Mouse (Mus musculus) cerebellum, adult 8-10 months (tissue): ENCODE results near the gene Sptb.
A peak's percentile ranks its signal among the peaks of the same experiment; 100 is the strongest.

Experiments
- DNase-seq: peaks from one replicate; pipeline ENCODE4 v3.0.0; 2022

The Sptb gene

GRCm38 (mm10) chr12:76672008-76672407, 38.3 kb downstream of the Sptb start:
- DNase-seq: no peak

GRCm38 (mm10) chr12:76670533-76671086, 39.7 kb downstream of the Sptb start:
- DNase-seq: peak; percentile 62

GRCm38 (mm10) chr12:76669956-76670530, 40.3 kb downstream of the Sptb start:
- no peak for DNase-seq

- DNase-seq: no peak
Observed at GRCm38 (mm10) chr12:76668654-76669419, 41.5 kb downstream of the Sptb start.

DNA sequence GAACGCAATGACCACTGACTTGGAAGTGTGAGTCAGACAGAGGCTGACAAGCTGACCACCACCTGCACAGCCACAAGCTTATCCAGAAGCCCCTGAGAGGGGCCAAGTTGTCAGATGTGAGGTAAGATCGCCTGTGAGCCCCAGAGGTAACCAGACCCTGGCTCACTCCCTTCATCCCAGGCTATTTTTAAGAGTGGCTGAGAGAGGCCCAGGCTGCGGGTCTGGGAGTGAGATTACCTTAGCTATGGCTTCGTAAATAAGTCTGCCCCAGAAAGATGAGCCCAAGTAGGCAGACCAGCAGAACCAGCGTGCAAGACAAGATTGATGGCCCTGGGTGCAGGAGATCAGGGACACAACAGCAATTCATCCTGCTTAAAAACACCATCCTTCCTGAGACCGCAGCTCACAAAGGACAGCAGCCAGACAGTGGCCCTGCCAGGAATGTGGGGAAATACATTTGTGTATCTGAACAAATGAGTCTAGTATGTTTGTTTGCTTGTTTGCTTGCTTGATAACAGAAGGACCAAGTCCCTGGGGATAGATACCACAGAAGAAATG, 58.5 kb downstream of the Sptb start:
- DNase-seq: no peak

DNA sequence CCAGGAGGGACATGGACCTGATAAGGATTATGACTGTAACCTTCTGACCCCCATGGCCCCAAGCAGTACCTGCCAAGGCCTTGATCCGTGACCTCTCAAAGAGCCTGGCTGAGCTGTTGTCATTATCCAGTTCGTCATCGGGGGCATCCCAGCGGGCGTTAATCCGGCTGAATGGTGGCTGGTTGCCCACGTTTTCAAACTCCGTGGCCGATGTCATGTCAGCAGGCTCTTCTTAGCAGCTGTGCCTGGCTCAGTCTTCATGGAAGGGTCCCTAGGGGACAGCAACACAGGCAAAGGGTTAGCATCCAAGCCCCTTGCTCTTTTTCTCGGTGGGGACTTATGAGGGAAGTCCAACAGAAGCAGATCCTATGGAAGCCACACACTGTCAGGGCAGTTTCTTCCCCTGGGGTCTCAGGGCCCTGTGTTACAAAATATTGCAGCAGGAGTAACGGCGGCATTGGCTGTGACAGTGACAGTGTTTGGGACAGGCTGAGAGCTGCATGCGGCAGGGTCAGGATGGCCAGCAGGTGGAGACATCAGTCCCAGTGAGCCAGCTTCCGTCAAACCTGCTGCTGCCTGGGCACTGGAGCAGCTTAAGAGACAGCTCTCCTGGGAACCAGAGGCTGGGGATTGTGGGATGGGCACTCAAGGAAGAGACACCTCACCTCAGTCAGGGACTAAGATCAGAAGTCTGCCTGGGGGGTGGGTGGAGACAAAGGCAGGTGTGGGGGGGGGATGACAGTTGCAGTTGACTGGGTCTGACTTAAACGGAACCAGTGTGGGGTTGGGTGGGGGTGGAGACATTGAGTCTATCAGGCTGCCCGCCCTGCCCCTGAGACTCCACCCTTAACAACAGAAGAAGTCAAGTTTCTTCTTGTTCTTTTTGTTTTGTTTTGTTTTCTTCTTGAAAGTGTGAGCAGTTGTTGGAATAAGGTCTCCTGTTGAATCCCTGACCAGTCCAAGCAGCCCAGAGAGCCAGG, 60.3 kb downstream of the Sptb start:
- peak; percentile 82 for DNase-seq

- DNase-seq: no peak
Observed at GRCm38 (mm10) chr12:76645222-76646110, 64.9 kb downstream of the Sptb start.

DNA sequence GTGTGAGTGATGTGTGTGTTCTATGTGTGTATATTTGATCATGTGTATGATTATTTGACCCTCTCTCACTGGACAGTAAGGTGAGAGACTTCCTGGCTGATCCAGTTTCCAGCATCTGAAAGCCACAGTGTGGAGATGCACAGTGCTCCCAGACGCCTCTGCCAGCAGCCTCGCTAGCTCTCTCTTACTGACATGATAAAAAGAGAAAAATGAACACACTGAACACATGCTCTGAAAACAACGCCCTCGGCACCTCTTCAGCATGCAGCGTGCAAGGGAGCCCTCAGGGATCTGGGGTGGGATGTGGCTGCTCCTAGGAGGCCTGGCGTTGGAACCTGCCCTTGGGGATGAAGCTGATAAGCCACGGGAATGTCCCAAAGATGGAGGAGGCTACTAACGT, 66.7 kb downstream of the Sptb start:
- no peak for DNase-seq

DNA sequence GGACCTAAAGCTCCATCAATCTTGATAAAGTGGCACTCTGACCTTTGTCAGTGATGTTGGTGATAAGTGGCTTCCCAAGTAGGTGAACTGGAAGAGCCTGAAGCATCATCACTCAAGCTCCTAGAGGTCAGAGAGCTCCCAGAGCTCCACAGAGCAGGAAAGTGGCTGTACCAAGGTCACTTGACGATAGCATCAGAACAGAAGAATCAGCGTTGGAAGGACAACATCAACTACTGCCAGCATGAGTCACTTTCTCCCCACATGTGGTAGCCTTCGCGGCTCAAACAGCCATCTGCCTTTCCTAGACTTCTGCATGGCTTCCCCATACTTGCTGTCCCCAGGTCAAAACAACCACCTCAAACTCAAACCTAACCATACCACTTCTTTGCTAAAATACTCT, 67.7 kb downstream of the Sptb start:
- DNase-seq: no peak

DNA sequence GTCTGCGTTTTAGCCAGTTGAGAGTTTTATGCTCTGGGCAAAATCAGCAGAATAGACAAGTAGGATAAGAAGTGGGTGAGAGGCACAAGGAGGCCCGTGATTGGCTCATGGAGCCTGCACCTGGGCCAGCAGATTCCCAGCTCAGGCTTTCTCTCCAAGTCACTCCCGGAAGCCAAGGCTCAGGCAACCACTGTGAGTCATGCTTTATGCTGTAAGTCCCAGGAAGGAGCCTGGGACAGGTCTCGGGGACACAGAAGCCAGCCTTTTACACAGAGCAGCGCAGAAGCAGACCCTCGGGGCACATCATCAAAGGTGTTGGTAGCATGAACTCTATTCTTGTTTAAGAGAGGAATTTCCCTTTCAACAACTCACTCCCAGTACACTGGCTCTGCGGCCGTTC, 69.7 kb downstream of the Sptb start:
- no peak for DNase-seq

DNA sequence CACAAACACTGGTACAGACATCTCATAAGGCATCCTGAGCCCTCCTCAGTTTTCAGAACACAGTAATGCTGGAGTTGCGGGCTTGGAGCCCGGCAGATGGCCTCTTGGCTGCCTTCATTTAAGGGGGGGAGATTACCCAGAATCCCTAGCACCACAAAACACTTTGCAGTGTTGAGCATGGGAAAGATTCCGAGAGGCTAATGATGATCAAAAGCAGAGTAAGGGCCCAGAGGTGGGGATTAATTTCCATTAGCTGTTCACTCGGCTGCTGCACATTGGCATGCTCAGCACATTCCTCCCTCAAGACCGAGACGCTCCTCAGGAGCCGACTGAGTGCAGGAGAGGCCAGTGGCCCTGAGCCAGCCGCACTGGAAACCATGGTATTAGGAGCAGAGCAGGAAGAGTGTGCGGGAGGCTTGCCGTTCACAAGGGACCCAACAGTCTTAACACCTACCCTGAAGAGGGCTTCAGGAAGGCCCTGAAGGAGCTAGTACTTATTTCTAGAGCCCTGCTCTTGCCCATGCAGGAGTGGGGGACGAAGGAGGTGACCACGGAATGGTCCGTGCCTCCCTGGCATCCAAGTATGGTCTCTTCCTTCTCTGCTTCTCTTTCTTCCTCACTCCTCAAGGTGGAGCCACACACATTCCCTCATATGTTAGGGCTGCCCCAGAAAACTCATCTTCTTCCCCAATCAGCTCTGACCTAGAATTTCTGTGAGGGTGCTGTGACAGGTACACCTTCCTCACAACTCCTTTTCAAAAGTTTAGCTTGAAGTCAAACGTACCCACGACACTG, 75.3 kb downstream of the Sptb start:
- DNase-seq: peak; percentile 64

DNA sequence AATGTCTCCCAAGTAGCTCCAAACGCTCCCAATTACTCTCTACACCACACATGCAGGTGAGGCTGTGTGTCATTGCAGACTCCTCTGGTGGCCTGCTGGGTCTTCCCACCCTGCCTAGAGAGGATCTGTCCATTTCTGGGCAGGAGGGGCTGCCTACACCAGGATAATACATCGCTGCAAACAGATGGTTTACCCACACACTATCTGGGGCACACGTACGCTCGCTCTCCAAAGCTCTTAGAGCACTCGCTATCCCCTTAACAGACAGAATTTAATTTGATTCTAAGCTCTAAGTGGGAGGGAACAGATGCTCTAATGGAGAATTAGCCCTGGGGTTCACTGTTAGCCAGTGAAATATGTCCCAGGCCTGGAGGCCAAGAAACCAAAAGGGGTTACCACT, 87.0 kb downstream of the Sptb start:
- no peak for DNase-seq

DNA sequence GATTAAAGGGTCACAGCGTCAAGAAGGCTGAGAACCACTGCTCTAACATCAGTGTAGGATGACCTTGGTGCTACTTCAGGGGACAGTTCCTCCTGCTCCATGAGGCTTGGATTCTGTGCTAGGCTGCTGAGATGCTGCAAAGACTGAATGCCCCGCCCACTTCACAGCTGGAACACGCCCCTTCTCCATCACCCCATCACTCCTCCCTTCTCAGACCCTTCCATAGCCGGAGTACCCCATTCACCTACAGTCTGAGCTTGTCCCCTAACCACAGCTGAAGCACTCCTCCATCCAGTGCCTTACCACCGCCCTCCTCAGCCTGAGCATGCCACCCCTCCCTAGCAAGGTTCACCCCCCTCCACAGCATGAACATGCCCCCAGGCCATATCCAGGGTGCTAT, 90.5 kb downstream of the Sptb start:
- no peak for DNase-seq

- DNase-seq: no peak
Observed at GRCm38 (mm10) chr12:76618175-76618574, 92.2 kb downstream of the Sptb start.

DNA sequence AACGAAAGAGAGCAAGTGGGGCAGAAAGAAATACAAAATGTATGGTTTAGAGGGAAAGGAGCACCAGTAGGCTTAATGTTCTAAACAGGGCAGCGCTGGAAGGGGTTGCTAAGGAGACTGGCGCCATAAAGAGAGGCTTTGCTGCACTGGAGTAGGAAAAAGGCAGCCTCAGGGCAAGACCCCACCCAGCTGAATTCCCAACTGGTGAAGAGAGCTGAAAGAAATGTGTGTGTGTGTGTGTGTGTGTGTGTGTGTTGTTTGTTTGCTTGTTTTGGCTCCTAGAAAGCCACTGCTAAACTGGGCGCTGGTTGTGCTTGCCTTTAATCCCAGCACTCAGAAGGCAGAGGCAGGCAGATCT, 94.8 kb downstream of the Sptb start:
- DNase-seq: no peak

DNA sequence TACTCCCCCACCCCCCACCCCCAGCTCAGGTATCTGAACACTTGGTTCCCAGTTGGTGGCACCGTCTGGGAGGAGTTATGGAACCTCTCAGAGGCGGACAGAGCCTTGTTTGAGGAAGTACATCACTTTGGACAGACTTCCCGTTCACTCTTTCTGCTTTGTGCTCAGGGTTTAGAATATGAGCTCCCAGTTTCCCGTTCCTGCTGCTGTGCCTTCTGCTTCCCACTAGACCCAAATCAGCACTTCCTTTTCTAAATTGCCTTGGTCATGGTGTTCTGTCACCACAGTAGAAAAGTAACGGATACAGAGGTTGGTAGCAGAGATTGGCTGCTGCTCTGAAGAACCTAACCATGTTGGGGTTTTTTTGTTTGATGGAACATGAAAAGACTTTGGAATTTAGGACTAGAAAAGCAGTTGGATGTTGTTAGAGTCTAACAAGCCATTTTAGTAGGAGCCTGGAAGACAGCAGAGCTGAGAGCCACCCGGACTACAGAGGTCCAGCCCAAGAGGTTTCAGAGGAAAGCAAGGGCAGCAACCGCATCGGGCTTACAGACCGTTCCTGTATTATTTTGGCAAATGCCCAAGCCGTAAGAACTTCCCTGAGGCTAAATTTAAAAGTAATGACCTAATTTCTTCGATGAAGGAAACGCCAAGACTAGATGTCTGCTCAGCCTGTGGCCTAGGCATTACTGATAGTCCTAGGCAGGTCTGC, 95.3 kb downstream of the Sptb start:
- DNase-seq: no peak

- DNase-seq: no peak
Observed at GRCm38 (mm10) chr12:76612621-76613020, 97.7 kb downstream of the Sptb start.

- DNase-seq: no peak
Observed at GRCm38 (mm10) chr12:76608997-76609565, 101.3 kb downstream of the Sptb start.

DNA sequence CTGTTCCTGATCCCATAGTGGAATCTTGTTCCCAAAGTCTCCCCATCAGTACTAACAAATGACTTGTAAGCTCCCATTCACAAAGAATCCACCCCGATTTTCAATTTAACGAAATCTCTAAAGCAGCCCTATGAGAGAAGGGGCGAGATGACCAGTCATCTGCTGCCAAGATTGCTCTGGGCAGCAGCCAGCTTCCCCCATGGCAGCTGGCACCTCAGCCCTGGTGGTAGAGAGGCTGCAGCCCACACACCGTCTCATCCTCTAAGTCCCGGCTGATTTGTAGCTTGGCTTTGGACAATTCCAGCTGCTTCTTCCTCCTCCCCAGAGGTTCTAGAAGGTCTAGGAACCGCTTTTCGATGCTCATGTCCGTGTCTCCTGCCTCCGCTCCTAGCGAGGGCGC, 102.1 kb downstream of the Sptb start:
- DNase-seq: no peak

DNA sequence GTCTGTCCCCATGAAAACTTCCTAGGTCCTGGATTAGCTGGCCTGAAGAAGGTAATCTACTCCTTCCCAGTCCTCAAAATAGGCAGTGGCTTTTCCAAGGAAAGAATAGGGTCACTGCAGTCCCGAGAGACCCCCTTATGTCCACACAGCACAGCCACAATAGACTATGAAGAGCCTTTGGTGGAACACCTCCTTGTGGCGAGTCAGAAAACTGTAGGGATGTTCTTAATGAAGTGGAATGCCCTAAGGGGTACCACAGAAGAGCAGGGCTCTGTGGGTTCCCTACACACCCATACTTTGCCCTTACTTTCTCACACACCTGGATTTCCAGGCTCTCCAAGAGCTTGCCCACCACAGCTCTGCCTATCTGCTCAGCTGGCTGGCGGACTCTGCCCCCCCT, 104.5 kb downstream of the Sptb start:
- no peak for DNase-seq
